Mouse (Mus musculus) heart, adult 2 months (tissue): ENCODE results near the gene Drc3.

Experiments
- CTCF ChIP-seq: fragments of 200-600 bp; IDR thresholded peaks from 2 replicates; pipeline ENCODE4 v1.8.1; 2022; ENCODE audit warnings: antibody characterized with exemption, mild to moderate bottlenecking, moderate library complexity
- EP300 ChIP-seq: fragments of 200-500 bp; IDR thresholded peaks from 2 replicates; pipeline ENCODE4 v1.6.1; 2011; ENCODE audit warnings: low read depth, low read length, control low read depth; ENCODE audit not compliant: insufficient read depth

- TF ChIP-seq CTCF: no peak
- no peak for TF ChIP-seq EP300
Observed at GRCm38 (mm10) chr11:60412921-60413320, 59.8 kb downstream of the Drc3 start.
